Mouse (Mus musculus) spleen, postnatal 10 days (tissue): Measurements from ENCODE around the gene Gm10073.
"Not testable (repeated sequence)": the region's sequence is repeated elsewhere in the genome, so short reads cannot be mapped to it uniquely, and the experiment has no call there.

Source experiments
- DNase-seq, 2 experiments: peaks; one replicate each; pipeline ENCODE4 v3.0.0; 2021 to 2022; ENCODE audit warnings: low spot score in 2 of 2

Gene Gm10073

DNA sequence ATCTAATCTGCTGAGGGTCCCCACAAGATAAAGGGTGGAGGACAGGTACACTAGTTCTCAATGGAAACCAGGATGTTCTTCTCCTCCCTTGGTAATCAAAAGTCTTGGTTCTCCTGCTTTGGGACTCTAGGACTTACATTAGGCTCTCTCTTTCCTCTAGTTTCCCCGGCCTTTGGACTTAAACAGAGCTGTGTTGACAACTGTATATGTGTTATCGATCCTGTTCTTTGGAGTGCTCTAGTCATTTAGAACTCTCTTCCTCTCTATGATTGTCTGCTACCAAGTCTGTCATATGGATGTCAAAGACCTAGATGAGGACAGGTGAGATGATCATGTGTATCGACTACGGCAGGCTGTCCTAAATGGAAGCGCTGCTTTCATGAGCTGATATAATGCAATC is 23.8 kb upstream of the Gm10073 start:
- no peak for DNase-seq

- not testable (repeated sequence) for DNase-seq
Observed at GRCm38 (mm10) chr8:106595623-106596022, 22.4 kb upstream of the Gm10073 start.

GRCm38 (mm10) chr8:106592458-106592857 is 19.2 kb upstream of the Gm10073 start:
- no peak for DNase-seq

- DNase-seq: no peak
Observed at GRCm38 (mm10) chr8:106588443-106589431, 15.5 kb upstream of the Gm10073 start.

DNA sequence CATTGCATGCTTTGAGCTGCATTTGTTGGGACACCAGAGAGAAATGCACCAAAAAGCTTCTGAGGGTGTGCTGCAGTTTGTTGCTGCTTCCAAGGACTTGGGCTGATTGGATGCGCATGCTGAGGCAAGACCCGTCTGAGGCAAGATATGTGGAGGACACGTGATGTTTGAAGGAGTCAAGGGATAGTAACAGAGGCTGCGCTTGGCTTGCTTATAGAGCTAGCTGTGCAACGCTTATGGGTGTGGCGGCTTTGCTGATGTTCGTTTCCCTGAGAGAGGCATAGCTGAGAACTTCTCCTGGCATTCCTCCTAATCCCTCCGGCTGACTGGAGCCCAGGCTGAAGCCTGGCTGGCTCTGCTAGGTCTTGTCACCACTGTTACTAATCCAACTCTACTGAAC is 13.6 kb upstream of the Gm10073 start:
- DNase-seq: no peak

DNA sequence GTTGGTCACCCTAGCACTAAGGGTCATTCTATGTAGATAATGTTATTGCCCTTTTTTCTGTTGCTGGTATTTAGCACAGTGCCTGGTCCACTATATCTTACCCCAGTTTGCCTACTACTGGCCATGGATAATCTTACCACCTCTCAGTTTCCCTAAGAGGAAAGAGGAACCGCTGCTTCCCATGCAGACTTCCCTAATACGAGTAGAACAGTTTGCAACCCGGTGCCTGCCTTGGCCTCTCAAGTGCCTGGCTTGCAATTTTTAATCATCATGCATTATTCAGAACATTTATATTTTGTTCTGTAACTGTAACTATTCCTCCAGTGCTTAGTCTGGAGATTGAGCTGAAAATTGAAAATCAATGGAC is 12.4 kb upstream of the Gm10073 start:
- no peak for DNase-seq

GRCm38 (mm10) chr8:106584942-106585670 is 11.8 kb upstream of the Gm10073 start:
- no peak for DNase-seq

DNA sequence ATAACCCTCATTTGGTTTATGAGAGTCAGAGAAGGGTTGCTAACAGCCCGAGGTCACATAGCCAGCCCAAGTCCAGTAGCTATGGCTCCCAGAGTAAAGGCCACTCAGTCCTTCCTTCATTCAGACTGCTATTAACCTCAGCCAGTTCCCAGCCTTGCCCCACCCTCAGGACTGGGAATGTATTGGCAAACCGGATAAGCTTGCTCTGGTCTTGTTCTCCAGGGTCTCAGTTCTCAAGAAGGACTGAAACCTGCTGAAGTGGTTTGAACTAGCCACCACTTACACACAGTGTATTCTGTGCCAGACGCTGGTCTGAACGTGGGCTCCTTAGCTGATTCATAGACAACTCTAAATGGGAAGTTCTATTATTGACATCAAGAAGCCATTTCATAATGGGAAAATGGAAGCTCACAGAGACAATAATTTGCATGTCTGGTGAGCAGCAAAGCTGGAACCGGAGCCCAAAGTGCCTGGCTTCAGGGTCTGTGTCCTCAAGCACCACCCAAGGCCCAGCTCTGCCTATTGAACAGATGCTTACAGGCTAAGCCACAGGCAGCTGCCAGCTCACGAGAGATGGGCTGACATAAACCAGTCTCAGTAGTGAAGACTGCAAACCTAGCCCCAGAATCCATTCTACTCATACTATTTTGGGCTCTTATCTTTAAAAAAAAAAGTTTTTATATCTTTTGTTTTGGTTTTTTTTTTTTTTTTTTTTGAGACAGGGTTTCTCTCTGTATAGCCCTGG is 8.3 kb upstream of the Gm10073 start:
- DNase-seq: no peak

DNA sequence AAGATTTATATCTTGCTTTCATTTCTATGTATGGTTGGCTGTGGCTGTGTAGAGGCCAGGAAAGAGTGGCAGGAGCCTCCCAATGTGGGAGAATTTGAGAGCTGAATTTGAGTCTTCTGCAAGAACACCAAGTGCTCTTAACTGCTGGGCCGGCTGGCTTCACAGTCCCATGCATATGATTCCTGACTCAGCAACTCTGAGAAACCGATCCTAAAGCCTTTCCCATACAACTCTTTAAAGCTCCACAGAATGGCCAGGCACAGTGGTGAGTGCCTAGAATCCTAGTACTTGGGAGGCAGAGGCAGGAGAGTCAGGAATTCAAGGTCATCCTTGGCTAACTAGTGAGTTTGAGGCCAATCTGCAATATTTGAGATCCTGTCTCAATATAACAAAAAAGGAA is 6.2 kb upstream of the Gm10073 start:
- DNase-seq: no peak

- no peak for DNase-seq
Observed at GRCm38 (mm10) chr8:106576849-106577555, 3.7 kb upstream of the Gm10073 start.

DNA sequence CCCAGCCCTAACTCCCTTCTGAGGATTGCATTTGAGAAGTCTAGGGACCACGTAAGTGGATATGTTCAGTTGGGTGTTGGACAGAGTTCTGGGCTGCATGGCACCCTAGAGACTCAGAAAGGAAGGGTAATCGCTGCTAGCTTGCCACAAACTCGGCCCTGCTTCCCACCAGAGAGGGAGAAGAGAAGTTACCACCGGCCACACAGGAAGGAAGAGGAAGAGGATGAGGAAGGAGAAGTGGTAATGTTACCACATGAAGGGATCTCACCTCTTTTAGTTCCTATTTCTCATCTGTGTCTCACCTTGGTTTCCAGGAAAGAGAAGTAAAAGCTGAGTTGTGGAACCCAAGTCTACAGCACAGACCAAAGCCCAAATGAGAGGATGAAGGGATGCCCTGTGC is 1.0 kb upstream of the Gm10073 start:
- DNase-seq: no peak

- not testable (repeated sequence) for DNase-seq
Observed at GRCm38 (mm10) chr8:106572175-106572574, 1.1 kb downstream of the Gm10073 start.

DNA sequence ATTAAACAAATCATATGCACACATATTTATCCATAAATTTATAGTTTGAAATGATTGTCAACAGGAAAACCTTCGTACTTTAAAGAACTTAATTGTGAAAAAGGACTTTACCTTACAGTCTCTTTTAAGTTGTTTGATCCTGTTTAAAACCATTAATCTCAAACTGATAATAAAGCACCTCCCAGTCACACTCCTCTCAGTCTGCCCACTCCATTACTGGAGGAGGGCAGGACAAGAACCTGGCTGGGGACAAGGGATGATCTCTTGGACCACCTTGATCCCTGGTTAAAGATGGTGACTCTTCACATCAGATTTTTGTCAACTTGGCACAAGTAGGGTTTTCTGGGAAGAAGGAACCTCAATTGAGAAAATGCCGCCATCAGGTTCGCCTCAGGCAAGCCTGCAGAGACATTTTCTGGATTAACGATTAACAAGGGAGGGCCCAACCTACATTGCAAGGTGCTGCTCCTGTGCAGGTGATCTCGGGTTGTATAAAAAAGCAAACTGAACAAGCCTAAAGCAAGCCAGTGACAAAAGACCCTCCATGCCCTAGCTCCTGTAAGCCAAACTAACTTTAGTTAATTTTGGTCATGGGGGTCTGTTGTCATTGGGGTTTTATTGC is 1.6 kb downstream of the Gm10073 start:
- no peak for DNase-seq

DNA sequence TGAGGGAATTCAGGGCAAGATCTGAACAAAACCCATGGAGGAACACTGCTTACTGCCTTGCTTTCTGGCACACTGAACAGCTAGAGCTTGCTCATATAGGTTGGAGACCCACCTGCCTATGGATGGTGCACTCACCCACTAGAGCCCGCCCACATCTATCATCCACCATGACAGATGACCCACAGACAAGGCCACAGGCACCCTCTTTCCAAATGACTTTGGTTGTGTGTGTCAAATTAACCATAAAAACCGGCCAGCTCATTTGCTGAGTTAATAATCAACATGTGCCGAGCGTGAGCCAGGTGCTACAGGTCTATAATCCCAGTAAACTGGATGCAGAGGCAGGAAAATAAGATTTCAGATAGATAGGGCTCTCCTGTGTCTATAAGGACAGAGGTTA is 2.9 kb downstream of the Gm10073 start:
- no peak for DNase-seq

- no peak for DNase-seq
Observed at GRCm38 (mm10) chr8:106569006-106569405, 4.3 kb downstream of the Gm10073 start.

GRCm38 (mm10) chr8:106563691-106564182 is 9.5 kb downstream of the Gm10073 start:
- DNase-seq: peak in 1 of 2 experiments; percentile 25

- DNase-seq: peak; percentile 26 to 72
Observed at GRCm38 (mm10) chr8:106561097-106561865, 12.0 kb downstream of the Gm10073 start.

GRCm38 (mm10) chr8:106559844-106560243 is 13.4 kb downstream of the Gm10073 start:
- DNase-seq: no peak

- no peak for DNase-seq
Observed at GRCm38 (mm10) chr8:106556068-106556645, 17.1 kb downstream of the Gm10073 start.

DNA sequence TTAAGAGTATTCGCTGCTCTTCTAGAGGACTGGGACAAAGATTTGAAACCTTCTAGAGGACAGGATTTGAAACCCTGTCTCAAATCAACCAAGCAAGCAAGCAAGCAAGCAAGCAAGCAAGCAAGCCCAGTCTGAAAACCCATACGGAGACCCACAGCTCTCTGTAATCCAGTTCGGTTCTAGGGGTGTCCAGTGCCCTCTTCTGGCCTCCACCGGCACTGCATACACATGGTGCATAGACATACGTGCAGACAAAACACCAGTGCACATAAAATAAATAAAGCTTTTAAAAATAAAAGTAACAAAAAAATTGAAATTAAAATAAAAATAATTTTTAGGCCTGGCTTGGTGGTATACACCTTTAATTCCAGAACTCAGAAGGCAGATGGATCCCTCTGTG is 19.2 kb downstream of the Gm10073 start:
- DNase-seq: no peak
